Mouse (Mus musculus): ENCODE measurements at regions not wholly inside any gene's neighbourhood (a gene's known extent, or its start where the extent isn't known, plus 50 kb on each side); places are given as distances from the start of the nearest gene placed in this dataset.

DNA sequence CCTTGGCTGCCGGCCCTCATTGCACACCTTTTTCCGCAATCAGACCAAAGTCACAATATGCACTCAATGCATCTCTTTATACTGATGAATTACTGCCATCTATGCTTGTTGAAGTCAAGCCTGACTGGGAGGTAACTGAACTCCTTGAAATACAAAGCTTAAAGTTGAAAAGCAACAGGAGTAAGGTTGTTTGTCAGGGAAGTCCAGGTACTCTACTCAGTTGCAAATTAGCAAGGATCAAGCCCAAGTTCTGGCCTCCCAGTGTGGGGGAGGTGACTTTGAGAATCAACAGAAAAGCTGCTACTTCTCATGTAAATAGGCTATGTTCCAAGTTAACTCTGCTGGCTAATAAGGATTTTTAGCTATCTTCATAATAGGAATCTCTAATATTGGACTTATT, 151.0 kb upstream of the Gm49339 start:
- H3K9me3 ChIP-seq = no peaks in the 10 kb centered on the region
- no peaks in the 10 kb centered on the region for H3K27me3 ChIP-seq (ENCODE audit: insufficient read depth, poor library complexity, severe bottlenecking)
- no peaks in the 10 kb centered on the region for H3K36me3 ChIP-seq
- no peaks in the 10 kb centered on the region for H3K4me1 ChIP-seq
- WGBS = 89% methylated on average over 2 of the region's 2 CpGs
- no peak for DNase-seq (ENCODE audit: low spot score)
- no peak overlapping the region for H3K27ac ChIP-seq
- no peak overlapping the region for H3K4me3 ChIP-seq
